Mouse (Mus musculus) left cerebral cortex, adult 18-20 months (tissue): ENCODE results near the gene Cd164. TPM values are rescaled to one million over a fixed set of nuclear protein-coding genes. Genes with fewer than 3 reads are reported as not detected.

Experiments used
- total RNA-seq, 2 experiments: library from RNA; stranded (reverse); gene quantifications; 2 replicates each; pipeline ENCODE4 v1.2.3; 2021

Gene Cd164
- total RNA-seq, 2 experiments from 2014 or later, result 61.0 to 68.7 TPM

Other genes with a start within 250 kb of the Cd164 start
- gene Fig4, start 216.2 kb upstream of the Cd164 start, total RNA-seq, result 10 to 100 TPM; 25.4 to 27.2 TPM
- under 1 TPM in 1 of 2 experiments, not detected in 1; 0.07 TPM for gene Ak9, start 215.4 kb upstream of the Cd164 start, total RNA-seq
- 10 to 100 TPM; 19.1 to 19.8 TPM for gene Zbtb24, start 69.0 kb upstream of the Cd164 start, total RNA-seq
- 10 to 100 TPM; 25.1 to 25.5 TPM for gene Mical1, start 43.1 kb upstream of the Cd164 start, total RNA-seq
- gene Smpd2, start 29.0 kb upstream of the Cd164 start, total RNA-seq, result 10 to 100 TPM; 15.0 to 16.9 TPM
- 1 to 10 TPM; 4.4 to 5.7 TPM for gene Ppil6, start 29.0 kb upstream of the Cd164 start, total RNA-seq
- gene Ccdc162, start 197.2 kb downstream of the Cd164 start, total RNA-seq, result 1 to 10 TPM; 1.5 to 1.7 TPM